Mouse (Mus musculus) liver, embryonic 16.5 days (tissue): ENCODE measurements at regions not wholly inside any gene's neighbourhood (a gene's known extent, or its start where the extent isn't known, plus 50 kb on each side); places are given as distances from the start of the nearest gene placed in this dataset.

ENCODE experiments used
- ATAC-seq: fragments of 200-750 bp; cut with Nextera tagmentation; 2 replicates; pipeline ENCODE4 v1.8.0; 2017; ENCODE audit warnings: low read depth, mild to moderate bottlenecking, moderate number of reproducible peaks, moderate library complexity
- H3K27ac ChIP-seq: fragments of 300-500 bp; sonication (generic); 2 replicates; pipeline ENCODE4 v1.5.1; 2014; ENCODE audit warnings: mild to moderate bottlenecking, low read length
- H3K27me3 ChIP-seq: fragments of 300-500 bp; sonication (generic); 2 replicates; pipeline ENCODE4 v1.6.1; 2014; ENCODE audit warnings: low read depth, low read length, mixed read lengths; ENCODE audit not compliant: control insufficient read depth, insufficient read depth
- H3K36me3 ChIP-seq: fragments of 300-500 bp; sonication (generic); 2 replicates; pipeline ENCODE4 v1.6.1; 2014; ENCODE audit warnings: mild to moderate bottlenecking; ENCODE audit not compliant: control insufficient read depth, insufficient read depth
- H3K4me1 ChIP-seq: fragments of 300-500 bp; sonication (generic); 2 replicates; pipeline ENCODE4 v1.6.1; 2014; ENCODE audit warnings: low read depth, low read length, mixed read lengths; ENCODE audit not compliant: control insufficient read depth
- H3K4me2 ChIP-seq: fragments of 300-500 bp; sonication (generic); 2 replicates; pipeline ENCODE4 v1.6.1; 2014; ENCODE audit warnings: low read depth, low read length, mixed read lengths
- H3K4me3 ChIP-seq: fragments of 300-500 bp; sonication (generic); 2 replicates; pipeline ENCODE4 v1.5.1; 2014; ENCODE audit warnings: low read depth, mild to moderate bottlenecking, low read length
- H3K9ac ChIP-seq: fragments of 300-500 bp; sonication (generic); 2 replicates; pipeline ENCODE4 v1.6.1; 2014; ENCODE audit warnings: low read depth, low read length
- H3K9me3 ChIP-seq: fragments of 300-500 bp; sonication (generic); replicated peaks from 2 replicates; pipeline ENCODE4 v1.6.1; 2016; ENCODE audit warnings: low read length; ENCODE audit not compliant: control insufficient read depth
- WGBS: fragments of 180-500 bp; shearing (Covaris S2); extraction: QIAGEN DNeasy Blood & Tissue Kit; methylation state at CpG from one replicate; pipeline ENCODE4 v1.1.7; 2014; ENCODE audit not compliant: insufficient replicate concordance; 5-methylcytosine and 5-hydroxymethylcytosine counted together

DNA sequence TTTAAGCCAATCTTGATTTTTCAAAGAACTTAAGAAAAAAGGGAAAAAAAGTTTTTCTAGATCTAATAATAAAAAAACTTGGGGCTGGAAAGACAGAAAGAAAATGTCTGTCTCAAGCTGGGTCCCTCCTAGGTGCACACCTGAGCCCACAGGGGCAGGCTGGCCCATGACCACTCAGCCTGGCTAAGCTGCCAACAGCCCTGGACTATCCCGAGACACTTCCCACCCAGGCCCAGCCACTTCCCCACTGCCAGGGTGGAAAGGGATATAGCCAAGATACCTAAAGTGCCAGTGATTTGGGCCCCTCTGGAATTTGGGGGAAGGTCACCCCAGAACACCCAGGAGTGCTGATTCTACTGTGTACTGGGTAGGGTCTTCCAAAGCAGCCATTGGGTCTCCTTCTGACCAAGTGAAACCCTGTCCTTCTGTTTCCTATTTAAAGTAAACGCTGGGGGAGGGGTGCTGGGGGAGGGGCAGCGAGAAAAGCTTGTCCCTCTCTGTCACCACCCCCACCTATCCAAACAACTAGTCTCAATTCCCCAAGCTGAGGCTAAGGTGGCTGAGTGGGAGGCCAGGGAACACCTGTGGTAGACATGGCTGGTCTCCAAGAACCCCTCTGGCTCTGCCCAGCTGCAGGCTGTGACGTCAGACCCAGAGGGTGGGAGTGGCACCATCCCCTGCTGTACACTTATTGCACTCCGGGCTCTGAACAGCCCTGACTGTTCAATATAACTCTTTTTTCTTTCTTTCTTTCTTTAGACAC, 62.6 kb downstream of the Mcfd2 start:
- ATAC-seq = peak; percentile 50
- H3K9me3 ChIP-seq = no peaks in the 10 kb centered on the region
- H3K27ac ChIP-seq = no peak overlapping the region
- no peak overlapping the region for H3K4me2 ChIP-seq
- WGBS = 28% methylated on average over 5 of the region's 5 CpGs
- no peaks in the 10 kb centered on the region for H3K27me3 ChIP-seq
- no peak overlapping the region for H3K4me3 ChIP-seq
- no peak overlapping the region for H3K9ac ChIP-seq
- peaks cover 8% of the 10 kb centered on the region for H3K4me1 ChIP-seq
- no peaks in the 10 kb centered on the region for H3K36me3 ChIP-seq

- H3K9ac ChIP-seq = no peak overlapping the region
- no peak overlapping the region for H3K27ac ChIP-seq
- H3K36me3 ChIP-seq = no peaks in the 10 kb centered on the region
- H3K27me3 ChIP-seq = no peaks in the 10 kb centered on the region
- H3K4me2 ChIP-seq = no peak overlapping the region
- ATAC-seq = 0 out of 2 replicates have a peak, but pooled peaks have one; percentile 12
- H3K9me3 ChIP-seq = no peaks in the 10 kb centered on the region
- H3K4me3 ChIP-seq = no peak overlapping the region
- 18% methylated on average over 6 of the region's 6 CpGs for WGBS
- H3K4me1 ChIP-seq = peaks cover 8% of the 10 kb centered on the region
Observed at GRCm38 (mm10) chr17:87202490-87202889, 63.2 kb downstream of the Mcfd2 start.

GRCm38 (mm10) chr17:87200721-87201242, 65.0 kb downstream of the Mcfd2 start:
- peaks cover 8% of the 10 kb centered on the region for H3K4me1 ChIP-seq
- no peaks in the 10 kb centered on the region for H3K36me3 ChIP-seq
- no peak overlapping the region for H3K9ac ChIP-seq
- no peak overlapping the region for H3K27ac ChIP-seq
- H3K4me3 ChIP-seq = no peak overlapping the region
- 0 out of 2 replicates have a peak, but pooled peaks have one; percentile 28 for ATAC-seq
- no peaks in the 10 kb centered on the region for H3K27me3 ChIP-seq
- H3K9me3 ChIP-seq = no peaks in the 10 kb centered on the region
- WGBS = 50% methylated on average over 3 of the region's 3 CpGs
- no peak overlapping the region for H3K4me2 ChIP-seq

- Histone ChIP-seq H3K9me3 (no peaks in the 10 kb centered on the region), H3K4me2 (no peak overlapping the region), H3K4me3 (no peak overlapping the region), H3K27ac (no peak overlapping the region), H3K27me3 (no peaks in the 10 kb centered on the region), H3K4me1 (peaks cover 8% of the 10 kb centered on the region), H3K9ac (no peak overlapping the region), H3K36me3 (no peaks in the 10 kb centered on the region)
- WGBS = 50% methylated on average over 2 of the region's 2 CpGs
- no peak for ATAC-seq
Observed at GRCm38 (mm10) chr17:87200134-87200533, 65.6 kb downstream of the Mcfd2 start.

DNA sequence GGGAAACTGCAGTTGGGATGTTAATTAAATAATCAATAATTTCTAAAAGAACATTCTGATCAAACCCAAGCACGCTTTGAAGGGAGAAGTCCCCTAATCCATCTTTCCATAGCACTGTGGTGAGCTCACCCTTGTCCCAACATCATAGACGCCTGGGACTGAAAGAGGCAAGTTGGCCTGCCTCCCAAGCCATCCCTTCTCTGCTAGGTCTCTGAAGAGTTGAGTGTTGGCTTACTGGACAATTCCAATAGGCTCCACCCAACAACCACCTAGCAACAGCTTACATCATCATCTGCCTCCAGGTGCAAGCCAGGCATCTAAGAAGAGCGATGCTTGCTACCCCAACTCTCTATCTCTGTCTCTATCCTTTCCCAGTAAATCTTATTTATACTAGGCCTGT, 66.6 kb downstream of the Mcfd2 start:
- H3K27me3 ChIP-seq = no peaks in the 10 kb centered on the region
- H3K4me3 ChIP-seq = no peak overlapping the region
- no peak for ATAC-seq
- peaks cover 8% of the 10 kb centered on the region for H3K4me1 ChIP-seq
- H3K9me3 ChIP-seq = no peaks in the 10 kb centered on the region
- 55% methylated on average over 3 of the region's 3 CpGs for WGBS
- H3K4me2 ChIP-seq = no peak overlapping the region
- no peak overlapping the region for H3K27ac ChIP-seq
- H3K36me3 ChIP-seq = no peaks in the 10 kb centered on the region
- H3K9ac ChIP-seq = no peak overlapping the region

DNA sequence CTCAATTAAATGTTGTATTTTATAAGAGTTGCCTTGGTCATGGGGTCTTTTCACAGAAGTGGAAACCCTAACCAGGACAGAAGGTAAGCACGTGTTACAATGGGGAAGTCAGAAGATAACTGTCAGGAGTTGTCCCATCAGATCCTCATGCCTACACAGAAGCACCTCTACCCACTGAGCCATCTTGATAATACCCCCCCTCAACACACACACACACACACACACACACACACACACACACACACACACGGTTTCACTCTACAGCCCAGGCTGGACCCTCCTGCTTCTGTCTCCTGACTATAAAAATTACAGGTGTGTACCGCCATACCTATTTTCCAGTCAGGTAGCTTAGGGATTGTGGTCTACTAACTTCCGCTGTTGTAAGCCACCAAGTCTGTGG, 68.3 kb downstream of the Mcfd2 start:
- Histone ChIP-seq H3K27me3 (no peaks in the 10 kb centered on the region), H3K9ac (no peak overlapping the region), H3K9me3 (no peaks in the 10 kb centered on the region), H3K27ac (no peak overlapping the region), H3K4me3 (no peak overlapping the region), H3K4me2 (no peak overlapping the region), H3K36me3 (no peaks in the 10 kb centered on the region), H3K4me1 (no peaks in the 10 kb centered on the region)
- WGBS = 58% methylated on average over 4 of the region's 4 CpGs
- no peak for ATAC-seq

GRCm38 (mm10) chr17:87194639-87195038, 71.1 kb downstream of the Mcfd2 start:
- H3K4me3 ChIP-seq = no peak overlapping the region
- H3K27me3 ChIP-seq = no peaks in the 10 kb centered on the region
- 61% methylated on average over 11 of the region's 11 CpGs for whole genome bisulfite sequencing
- no peak overlapping the region for H3K27ac ChIP-seq
- no peak overlapping the region for H3K9ac ChIP-seq
- H3K9me3 ChIP-seq = no peaks in the 10 kb centered on the region
- no peak overlapping the region for H3K4me2 ChIP-seq
- no peak for ATAC-seq
- no peaks in the 10 kb centered on the region for H3K4me1 ChIP-seq
- no peaks in the 10 kb centered on the region for H3K36me3 ChIP-seq

- H3K27ac ChIP-seq = no peak overlapping the region
- no peak for ATAC-seq
- no peaks in the 10 kb centered on the region for H3K9me3 ChIP-seq
- H3K4me3 ChIP-seq = no peak overlapping the region
- no peak overlapping the region for H3K9ac ChIP-seq
- no peak overlapping the region for H3K4me2 ChIP-seq
- WGBS = 25% methylated on average over 7 of the region's 7 CpGs
- no peaks in the 10 kb centered on the region for H3K27me3 ChIP-seq
- no peaks in the 10 kb centered on the region for H3K36me3 ChIP-seq
- no peaks in the 10 kb centered on the region for H3K4me1 ChIP-seq
Observed at GRCm38 (mm10) chr17:87193482-87193881, 72.3 kb downstream of the Mcfd2 start.

- Histone ChIP-seq H3K9me3 (no peaks in the 10 kb centered on the region), H3K4me3 (no peak overlapping the region), H3K27me3 (no peaks in the 10 kb centered on the region), H3K4me2 (no peak overlapping the region), H3K4me1 (no peaks in the 10 kb centered on the region), H3K36me3 (no peaks in the 10 kb centered on the region), H3K27ac (no peak overlapping the region), H3K9ac (no peak overlapping the region)
- WGBS = 52% methylated on average over 3 of the region's 3 CpGs
- no peak for ATAC-seq
Observed at GRCm38 (mm10) chr17:87189670-87190069, 76.1 kb downstream of the Mcfd2 start.
